Mouse (Mus musculus) stomach, postnatal 0 days (tissue): Measurements from ENCODE around the gene Mrpl1.

Experiments
- CTCF ChIP-seq: IDR thresholded peaks from 2 replicates; pipeline ENCODE4 v1.5.1; 2016; ENCODE audit warnings: antibody characterized with exemption, low read depth, mild to moderate bottlenecking, moderate library complexity
- EP300 ChIP-seq: optimal IDR thresholded peaks from 2 replicates; pipeline ENCODE3; 2016; ENCODE audit warnings: antibody characterized with exemption

DNA sequence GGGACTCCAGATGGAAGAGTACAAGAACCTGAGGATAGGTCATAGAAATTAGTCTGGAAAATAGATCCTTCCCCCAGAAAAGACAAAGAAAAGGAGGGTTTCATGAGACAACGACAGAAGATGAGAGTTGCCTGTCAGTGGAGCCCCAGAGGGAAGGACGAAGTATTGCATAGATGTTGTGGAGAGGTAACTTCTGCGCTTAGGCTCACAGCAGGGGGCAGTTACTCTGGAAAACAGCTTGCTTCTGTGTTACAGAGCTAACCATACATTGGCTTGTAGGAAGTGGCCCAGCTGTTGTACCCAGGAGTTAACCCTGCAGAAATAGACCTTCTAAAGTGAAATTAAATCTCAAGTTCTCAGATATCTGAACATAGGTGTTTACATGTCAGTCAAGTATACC is 45.9 kb downstream of the Mrpl1 start:
- TF ChIP-seq CTCF (no peak), EP300 (no peak)
